ENCODE assay signal across 11 mouse cellular contexts in the genomic region with DNA sequence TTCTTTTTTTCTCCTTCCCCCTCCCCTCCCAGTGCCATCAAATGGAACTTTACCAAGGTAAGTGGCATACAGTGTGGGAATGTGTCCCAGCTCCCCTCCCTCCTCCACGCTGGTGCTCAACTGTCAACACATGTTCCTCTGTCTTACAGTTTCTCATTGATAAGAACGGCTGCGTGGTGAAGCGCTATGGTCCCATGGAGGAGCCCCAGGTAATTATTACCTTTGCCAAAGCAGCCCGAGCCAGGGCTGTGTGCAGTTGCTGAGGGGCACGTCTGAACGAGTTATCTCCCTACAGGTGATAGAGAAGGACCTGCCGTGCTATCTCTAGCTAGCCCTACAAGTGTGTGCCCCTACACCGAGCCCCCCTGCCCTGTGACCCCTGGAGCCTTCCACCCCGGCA. TPM values are rescaled to one million over a fixed set of nuclear protein-coding genes. Genes with fewer than 3 reads are reported as not detected.
DNase-seq lines count a peak whose midpoint lies in the region; ATAC-seq and TF ChIP-seq lines count a peak whose summit lies in the region.
"Had no signal": no experiment of that assay in that cellular context is flagged by ENCODE, and none has a peak within 500 bp of the region (broad histone marks: within the 10 kb centered on the region; RNA-seq: fewer than 3 reads in every experiment).

No protein-coding gene starts in this region.

- no peak for DNase-seq in hindbrain, embryonic 14.5 days (ENCODE audit: low spot score)
- no peak for DNase-seq in stomach, postnatal 0 days (ENCODE audit: low spot score)
- no peak for DNase-seq in yolk sac, embryonic 10.5 days (ENCODE audit: low spot score)
- no peak for DNase-seq in layer of hippocampus, postnatal 25 days (ENCODE audit: extremely low spot score in 1 of 2, low spot score in 1 of 2)
- DNase-seq: adrenal gland, postnatal 36 days; cerebellum, adult 9-10 months had no signal

- peaks cover 26% of the 10 kb centered on the region for H3K4me1 ChIP-seq in hindbrain, embryonic 12.5 days
- peaks cover 16% of the 10 kb centered on the region for H3K4me1 ChIP-seq in hindbrain, embryonic 14.5 days (replicated peaks; ENCODE audit: control insufficient read depth, insufficient read depth, low read length)
- H3K4me1 ChIP-seq in stomach, embryonic 15.5 days = peaks cover 28% of the 10 kb centered on the region
- H3K4me1 ChIP-seq in stomach, postnatal 0 days (replicated peaks; ENCODE audit: control insufficient read depth, insufficient read depth) = no peaks in the 10 kb centered on the region; the same call in 1 of the 2 replicates
- H3K4me1 ChIP-seq in hindbrain, embryonic 16.5 days (ENCODE audit: control insufficient read depth, insufficient read depth, low read depth, low read length) = peaks cover 13% of the 10 kb centered on the region
- H3K4me1 ChIP-seq in small intestine, adult 2 months (ENCODE audit: control insufficient read depth, insufficient read depth, insufficient read length, low read length) = peaks cover 26% of the 10 kb centered on the region

- H3K27me3 ChIP-seq in hindbrain, embryonic 12.5 days = no peaks in the 10 kb centered on the region
- no peaks in the 10 kb centered on the region for H3K27me3 ChIP-seq in hindbrain, embryonic 14.5 days (ENCODE audit: control insufficient read depth, insufficient read depth, low read length)
- no peaks in the 10 kb centered on the region for H3K27me3 ChIP-seq in stomach, embryonic 15.5 days (replicated peaks)
- no peaks in the 10 kb centered on the region for H3K27me3 ChIP-seq in stomach, postnatal 0 days (ENCODE audit: control insufficient read depth, insufficient read depth, low read length)
- no peaks in the 10 kb centered on the region for H3K27me3 ChIP-seq in hindbrain, embryonic 16.5 days (replicated peaks; ENCODE audit: control insufficient read depth, insufficient read depth, low read length)
- H3K27me3 ChIP-seq in small intestine, adult 2 months (ENCODE audit: control insufficient read depth, insufficient read depth, low read length) = no peaks in the 10 kb centered on the region

- H3K4me2 ChIP-seq in hindbrain, embryonic 12.5 days (replicated peaks) = 0 out of 2 replicates have a peak overlapping the region, but pooled peaks have one; percentile 71
- no peak overlapping the region for H3K4me2 ChIP-seq in hindbrain, embryonic 14.5 days (replicated peaks)
- no peak overlapping the region for H3K4me2 ChIP-seq in stomach, embryonic 15.5 days
- H3K4me2 ChIP-seq in stomach, postnatal 0 days (replicated peaks; ENCODE audit: low read depth) = no peak overlapping the region
- H3K4me2 ChIP-seq in hindbrain, embryonic 16.5 days (ENCODE audit: low read length) = peak overlapping the region; percentile 15; the same call in 1 of the 2 replicates

- H3K36me3 ChIP-seq in hindbrain, embryonic 12.5 days = peaks cover 49% of the 10 kb centered on the region
- peaks cover 53% of the 10 kb centered on the region for H3K36me3 ChIP-seq in hindbrain, embryonic 14.5 days (replicated peaks; ENCODE audit: control insufficient read depth, insufficient read depth)
- peaks cover 29% of the 10 kb centered on the region for H3K36me3 ChIP-seq in stomach, embryonic 15.5 days
- H3K36me3 ChIP-seq in stomach, postnatal 0 days (ENCODE audit: control insufficient read depth, insufficient read depth, low read length) = peaks cover 34% of the 10 kb centered on the region
- peaks cover 28% of the 10 kb centered on the region for H3K36me3 ChIP-seq in hindbrain, embryonic 16.5 days (ENCODE audit: control insufficient read depth, insufficient read depth, low read length)
- peaks cover 50% of the 10 kb centered on the region for H3K36me3 ChIP-seq in small intestine, adult 2 months (ENCODE audit: control insufficient read depth, insufficient read depth, low read length)

- TF ChIP-seq POLR2A in small intestine, adult 2 months (IDR thresholded peaks at IDR 0.05; ENCODE audit: low read depth, low read length) = no peak

- no peak overlapping the region for H3K4me3 ChIP-seq in hindbrain, embryonic 12.5 days
- no peak overlapping the region for H3K4me3 ChIP-seq in hindbrain, embryonic 14.5 days (replicated peaks; ENCODE audit: low read length)
- H3K4me3 ChIP-seq in stomach, embryonic 15.5 days (replicated peaks) = no peak overlapping the region
- no peak overlapping the region for H3K4me3 ChIP-seq in stomach, postnatal 0 days (ENCODE audit: low read depth, low read length)
- no peak overlapping the region for H3K4me3 ChIP-seq in hindbrain, embryonic 16.5 days (ENCODE audit: low read length)
- no peak overlapping the region for H3K4me3 ChIP-seq in small intestine, adult 2 months (ENCODE audit: low read depth, low read length)

- H3K27ac ChIP-seq in hindbrain, embryonic 12.5 days = no peak overlapping the region
- no peak overlapping the region for H3K27ac ChIP-seq in hindbrain, embryonic 14.5 days
- peak overlapping the region; percentile 18; the same call in 1 of the 2 replicates for H3K27ac ChIP-seq in stomach, embryonic 15.5 days
- no peak overlapping the region for H3K27ac ChIP-seq in stomach, postnatal 0 days (replicated peaks)
- H3K27ac ChIP-seq in hindbrain, embryonic 16.5 days (ENCODE audit: low read depth, low read length) = no peak overlapping the region
- peak overlapping the region; percentile 93; the same call in 1 of the 2 replicates for H3K27ac ChIP-seq in small intestine, adult 2 months (ENCODE audit: insufficient read depth, low read depth, low read length)
- H3K27ac ChIP-seq: macrophage had no signal

- TF ChIP-seq EP300 in stomach, postnatal 0 days (optimal IDR thresholded peaks at IDR 0.05) = no peak

- 88% methylated on average over 9 of the region's 10 CpGs for WGBS in hindbrain, embryonic 12.5 days
- 88% methylated on average over 9 of the region's 10 CpGs for WGBS in hindbrain, embryonic 14.5 days
- WGBS in stomach, embryonic 15.5 days = 68% methylated on average over 10 of the region's 10 CpGs
- WGBS in stomach, postnatal 0 days = 61% methylated on average over 9 of the region's 10 CpGs
- 94% methylated on average over 8 of the region's 10 CpGs for WGBS in hindbrain, embryonic 16.5 days
- WGBS in small intestine, adult 2 months = 37% methylated on average over 9 of the region's 10 CpGs

- ATAC-seq in hindbrain, embryonic 12.5 days (ENCODE audit: low FRiP score) = no peak
- no peak for ATAC-seq in hindbrain, embryonic 14.5 days (ENCODE audit: low FRiP score)
- ATAC-seq in stomach, embryonic 15.5 days (ENCODE audit: insufficient read depth, low FRiP score, low read depth) = no peak
- no peak for ATAC-seq in stomach, postnatal 0 days (ENCODE audit: low FRiP score, low TSS enrichment)
- ATAC-seq in hindbrain, embryonic 16.5 days = no peak

- H3K9ac ChIP-seq in hindbrain, embryonic 12.5 days = no peak overlapping the region
- no peak overlapping the region for H3K9ac ChIP-seq in hindbrain, embryonic 14.5 days
- no peak overlapping the region for H3K9ac ChIP-seq in stomach, embryonic 15.5 days
- H3K9ac ChIP-seq in stomach, postnatal 0 days (ENCODE audit: low read length) = no peak overlapping the region
- no peak overlapping the region; the same call in 1 of the 2 replicates for H3K9ac ChIP-seq in hindbrain, embryonic 16.5 days (ENCODE audit: low read depth, low read length)

- no peak for TF ChIP-seq CTCF in stomach, postnatal 0 days (IDR thresholded peaks at IDR 0.05; ENCODE audit: low read depth)
- no peak for TF ChIP-seq CTCF in small intestine, adult 2 months (IDR thresholded peaks at IDR 0.05; ENCODE audit: extremely low read depth, insufficient read length, insufficient replicate concordance, low read depth, low read length)

- H3K9me3 ChIP-seq in hindbrain, embryonic 12.5 days (replicated peaks) = no peaks in the 10 kb centered on the region
- no peaks in the 10 kb centered on the region for H3K9me3 ChIP-seq in hindbrain, embryonic 14.5 days (ENCODE audit: control insufficient read depth, low read length)
- H3K9me3 ChIP-seq in stomach, embryonic 15.5 days = no peaks in the 10 kb centered on the region
- H3K9me3 ChIP-seq in stomach, postnatal 0 days (ENCODE audit: control insufficient read depth, low read length) = no peaks in the 10 kb centered on the region
- H3K9me3 ChIP-seq in hindbrain, embryonic 16.5 days (ENCODE audit: control insufficient read depth, low read length) = no peaks in the 10 kb centered on the region

RNA-seq across cellular contexts. Expression of gene Gpx4, which starts 8.9 kb away (rescaled TPM):
- 449 and 484 TPM in 2 replicates for polyA plus RNA-seq in hindbrain, embryonic 12.5 days (2016; fragmentation: Nextera tagmentation; extraction: Ambion mirVana)
- 556 and 557 TPM in 2 replicates for polyA plus RNA-seq in hindbrain, embryonic 14.5 days (2014; fragmentation: Nextera tagmentation; extraction: Ambion mirVana)
- 500 and 567 TPM in 2 replicates for polyA plus RNA-seq in stomach, embryonic 15.5 days (2015; fragmentation: Nextera tagmentation; extraction: Ambion mirVana)
- polyA plus RNA-seq in stomach, postnatal 0 days (2015; fragmentation: Nextera tagmentation; extraction: Ambion mirVana) = 435 and 445 TPM in 2 replicates
- polyA plus RNA-seq in hindbrain, embryonic 16.5 days (2015; fragmentation: Nextera tagmentation; extraction: Ambion mirVana) = 601 and 643 TPM in 2 replicates
- 388 and 646 TPM in 2 replicates for polyA plus RNA-seq in small intestine, adult 2 months (2012; rRNA removed)
- 100 to 1,000 TPM; 486 to 515 TPM for total RNA-seq in layer of hippocampus, postnatal 25 days (2021)

RNA-seq across cellular contexts. Expression of gene Polr2e, which starts 16.3 kb away (rescaled TPM):
- 163 and 171 TPM in 2 replicates for polyA plus RNA-seq in hindbrain, embryonic 12.5 days (2016; fragmentation: Nextera tagmentation; extraction: Ambion mirVana)
- polyA plus RNA-seq in hindbrain, embryonic 14.5 days (2014; fragmentation: Nextera tagmentation; extraction: Ambion mirVana) = 142 and 150 TPM in 2 replicates
- polyA plus RNA-seq in stomach, embryonic 15.5 days (2015; fragmentation: Nextera tagmentation; extraction: Ambion mirVana) = 188 and 199 TPM in 2 replicates
- 121 and 122 TPM in 2 replicates for polyA plus RNA-seq in stomach, postnatal 0 days (2015; fragmentation: Nextera tagmentation; extraction: Ambion mirVana)
- 141 and 143 TPM in 2 replicates for polyA plus RNA-seq in hindbrain, embryonic 16.5 days (2015; fragmentation: Nextera tagmentation; extraction: Ambion mirVana)
- 140 and 186 TPM in 2 replicates for polyA plus RNA-seq in small intestine, adult 2 months (2012; rRNA removed)
- 10 to 100 TPM; 86.6 to 91.0 TPM for total RNA-seq in layer of hippocampus, postnatal 25 days (2021)

RNA-seq across cellular contexts. Expression of gene Arhgap45, which starts 39.4 kb away (rescaled TPM):
- 8.7 and 8.9 TPM in 2 replicates for polyA plus RNA-seq in hindbrain, embryonic 12.5 days (2016; fragmentation: Nextera tagmentation; extraction: Ambion mirVana)
- 1.1 and 1.7 TPM in 2 replicates for polyA plus RNA-seq in hindbrain, embryonic 14.5 days (2014; fragmentation: Nextera tagmentation; extraction: Ambion mirVana)
- polyA plus RNA-seq in stomach, embryonic 15.5 days (2015; fragmentation: Nextera tagmentation; extraction: Ambion mirVana) = 9.1 and 10.0 TPM in 2 replicates
- polyA plus RNA-seq in stomach, postnatal 0 days (2015; fragmentation: Nextera tagmentation; extraction: Ambion mirVana) = 2.0 TPM in 2 replicates
- polyA plus RNA-seq in hindbrain, embryonic 16.5 days (2015; fragmentation: Nextera tagmentation; extraction: Ambion mirVana) = 1.7 and 2.2 TPM in 2 replicates
- polyA plus RNA-seq in small intestine, adult 2 months (2012; rRNA removed) = 23.2 and 36.8 TPM in 2 replicates
- 1 to 10 TPM; 3.3 to 4.3 TPM for total RNA-seq in layer of hippocampus, postnatal 25 days (2021)

RNA-seq across cellular contexts. Expression of gene Sbno2, which starts 49.5 kb away (rescaled TPM):
- polyA plus RNA-seq in hindbrain, embryonic 12.5 days (2016; fragmentation: Nextera tagmentation; extraction: Ambion mirVana) = 15.1 TPM in 2 replicates
- polyA plus RNA-seq in hindbrain, embryonic 14.5 days (2014; fragmentation: Nextera tagmentation; extraction: Ambion mirVana) = 12.3 and 12.6 TPM in 2 replicates
- polyA plus RNA-seq in stomach, embryonic 15.5 days (2015; fragmentation: Nextera tagmentation; extraction: Ambion mirVana) = 14.8 and 15.9 TPM in 2 replicates
- polyA plus RNA-seq in stomach, postnatal 0 days (2015; fragmentation: Nextera tagmentation; extraction: Ambion mirVana) = 10.7 and 11.0 TPM in 2 replicates
- 10.3 and 13.0 TPM in 2 replicates for polyA plus RNA-seq in hindbrain, embryonic 16.5 days (2015; fragmentation: Nextera tagmentation; extraction: Ambion mirVana)
- polyA plus RNA-seq in small intestine, adult 2 months (2012; rRNA removed) = 61.2 and 126 TPM in 2 replicates
- 10 to 100 TPM; 14.5 to 22.0 TPM for total RNA-seq in layer of hippocampus, postnatal 25 days (2021)

RNA-seq across cellular contexts. Expression of gene Abca7, which starts 59.6 kb away (rescaled TPM):
- 6.9 and 7.7 TPM in 2 replicates for polyA plus RNA-seq in hindbrain, embryonic 12.5 days (2016; fragmentation: Nextera tagmentation; extraction: Ambion mirVana)
- 4.1 and 4.5 TPM in 2 replicates for polyA plus RNA-seq in hindbrain, embryonic 14.5 days (2014; fragmentation: Nextera tagmentation; extraction: Ambion mirVana)
- 4.2 and 4.8 TPM in 2 replicates for polyA plus RNA-seq in stomach, embryonic 15.5 days (2015; fragmentation: Nextera tagmentation; extraction: Ambion mirVana)
- polyA plus RNA-seq in stomach, postnatal 0 days (2015; fragmentation: Nextera tagmentation; extraction: Ambion mirVana) = 2.6 and 3.2 TPM in 2 replicates
- polyA plus RNA-seq in hindbrain, embryonic 16.5 days (2015; fragmentation: Nextera tagmentation; extraction: Ambion mirVana) = 4.2 and 5.1 TPM in 2 replicates
- 18.1 and 33.4 TPM in 2 replicates for polyA plus RNA-seq in small intestine, adult 2 months (2012; rRNA removed)
- total RNA-seq in layer of hippocampus, postnatal 25 days (2021) = 10 to 100 TPM in 1 of 2 experiments, 1 to 10 TPM in 1; 9.6 to 10.2 TPM

Comparison
In these comparisons a context has a peak if more than half of its experiments do, and no peak if none do; other contexts are left out.
1. H3K27ac ChIP-seq: peak in stomach, embryonic 15.5 days (single experiment) and small intestine, adult 2 months (single experiment); none in hindbrain, embryonic 12.5 days (single experiment), hindbrain, embryonic 14.5 days (single experiment), stomach, postnatal 0 days (single experiment) and hindbrain, embryonic 16.5 days (single experiment).
2. H3K4me2 ChIP-seq: peak in hindbrain, embryonic 12.5 days (single experiment) and hindbrain, embryonic 16.5 days (single experiment); none in hindbrain, embryonic 14.5 days (single experiment), stomach, embryonic 15.5 days (single experiment) and stomach, postnatal 0 days (single experiment).